Mouse (Mus musculus) adrenal gland (tissue): ENCODE results near the gene B3gnt4.

ENCODE experiments used
- intact Hi-C: fragments of 180-260 bp; cut with DNase I; formaldehyde crosslinking; loops from one replicate; pipeline ENCODE4 v1.15.1; 2025
- microRNA-seq, 2 experiments: library from miRNA; unstranded; fragments of <30 nt; microRNA quantifications; one replicate each; pipeline ENCODE4; 2019

B3gnt4 gene

DNA sequence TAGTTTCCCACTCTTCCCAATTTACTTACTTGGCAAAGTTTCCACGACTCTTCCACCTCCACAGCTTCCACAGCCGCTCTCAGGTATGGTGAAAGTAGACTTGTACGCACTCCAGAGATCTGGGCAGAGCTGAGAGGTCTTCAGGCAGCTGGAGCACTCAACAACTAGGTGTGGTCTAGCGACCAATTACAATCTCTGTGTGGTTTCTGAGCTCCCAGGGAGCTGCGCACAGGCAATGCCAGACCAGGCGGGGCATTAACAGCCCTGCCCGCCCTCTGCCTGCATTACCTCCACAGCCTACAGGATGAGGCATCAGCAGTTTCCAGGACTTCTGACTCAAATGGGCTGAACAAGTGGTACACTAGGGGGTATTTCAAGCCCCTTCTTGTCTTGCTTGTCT, 15.0 kb downstream of the B3gnt4 start, which contains the start of gene Gm49027:
Gene Gm49027 (minus strand): TSS at position 208 of the 400 bp plus-strand sequence.
- intact Hi-C loops = loop anchor here (10.0 kb wide), 2 partner anchors 50 to 90 kb away; partner anchors contain the start of gene Vps33a

DNA sequence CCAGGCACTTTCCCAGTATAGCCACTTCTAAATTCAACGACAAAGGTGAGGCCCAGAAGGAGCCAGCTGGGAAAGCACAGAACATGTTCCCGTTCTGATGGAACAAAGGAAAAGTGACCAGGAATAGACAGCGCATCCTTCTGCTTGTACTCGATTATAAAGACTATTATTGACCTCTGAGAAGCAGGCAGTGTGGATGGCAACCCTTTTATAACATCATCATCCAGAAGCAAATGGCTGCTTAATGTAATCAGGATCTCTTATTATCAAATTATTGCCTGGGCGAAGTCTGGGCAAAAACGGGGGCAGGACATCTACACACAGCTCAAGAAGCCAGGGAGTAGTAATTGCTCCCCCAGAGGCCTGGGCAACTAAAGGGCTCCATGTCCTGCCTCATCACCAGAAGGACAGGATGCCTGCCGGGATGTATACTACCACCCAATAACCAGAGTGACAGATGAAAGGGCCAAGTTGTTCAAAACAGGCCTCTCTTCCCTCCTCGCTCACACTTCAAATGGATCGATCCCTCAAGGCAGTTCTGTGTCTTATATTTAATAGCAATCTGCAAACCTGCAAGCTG, 15.7 kb downstream of the B3gnt4 start:
- intact Hi-C loops = loop anchor here (10.0 kb wide), 2 partner anchors 49 to 89 kb away; partner anchors contain the start of gene Vps33a

DNA sequence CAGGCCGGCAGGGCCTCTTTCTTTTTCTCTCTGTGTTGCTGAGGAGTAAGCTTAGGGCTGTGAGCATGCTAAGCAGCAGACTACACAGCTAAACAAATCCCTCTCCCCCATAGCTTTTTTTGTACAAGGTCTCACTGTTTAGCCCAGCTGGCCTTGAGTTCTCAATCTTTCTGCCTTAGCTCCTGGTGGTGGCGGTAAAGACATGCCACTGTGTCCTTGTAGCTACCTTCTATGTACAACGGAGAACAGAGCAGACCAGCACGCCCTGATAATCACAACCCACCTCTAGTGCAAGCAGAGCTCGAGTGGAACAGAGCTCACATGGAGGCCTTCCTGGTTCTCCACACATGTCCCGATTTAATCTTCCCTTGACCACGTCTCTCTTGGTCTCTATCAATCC, 18.4 kb downstream of the B3gnt4 start:
- intact Hi-C loops = loop anchor here (10.0 kb wide), 2 partner anchors 46 to 86 kb away; partner anchors contain the start of gene Vps33a

DNA sequence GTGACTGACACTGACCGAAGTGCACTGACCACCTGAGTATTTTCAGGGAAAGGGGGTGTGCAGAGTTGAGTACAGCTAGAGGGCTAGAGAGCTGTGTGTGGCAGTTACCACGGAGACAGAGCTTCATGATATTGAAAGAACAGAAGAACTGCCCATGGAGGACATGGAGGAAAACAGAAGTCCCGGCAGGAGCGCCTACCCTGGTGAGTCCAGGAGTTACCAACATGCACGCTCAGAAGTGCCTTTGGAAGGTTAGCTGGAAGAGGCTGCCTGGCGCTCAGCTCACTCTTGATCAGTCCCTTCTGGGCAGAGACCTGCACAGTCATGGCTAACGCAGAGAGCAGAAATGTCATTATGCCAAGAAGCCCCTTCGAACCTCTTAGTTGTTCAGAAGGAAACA, 19.8 kb downstream of the B3gnt4 start:
- intact Hi-C loops = no loop called here

DNA sequence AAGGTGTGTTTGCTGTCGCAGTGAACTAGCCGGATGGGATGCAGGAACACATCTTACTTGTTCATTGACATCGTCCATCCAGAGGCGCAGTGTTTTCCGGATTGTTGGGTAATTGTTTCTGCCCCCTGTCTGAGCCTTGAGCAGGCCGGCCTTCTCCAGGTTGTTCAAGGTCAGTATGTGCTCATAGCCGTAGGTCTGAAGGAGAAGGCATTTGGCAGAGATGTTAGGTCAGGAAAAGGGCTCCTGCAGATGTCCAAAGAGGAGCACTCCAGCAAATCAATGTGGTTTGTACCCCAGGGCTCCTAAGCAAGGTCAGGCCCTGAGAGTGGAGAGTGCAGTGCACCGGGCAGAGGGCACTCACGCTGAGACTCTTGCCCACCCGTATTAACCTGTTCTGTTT, 23.5 kb downstream of the B3gnt4 start:
- intact Hi-C loops = no loop called here

DNA sequence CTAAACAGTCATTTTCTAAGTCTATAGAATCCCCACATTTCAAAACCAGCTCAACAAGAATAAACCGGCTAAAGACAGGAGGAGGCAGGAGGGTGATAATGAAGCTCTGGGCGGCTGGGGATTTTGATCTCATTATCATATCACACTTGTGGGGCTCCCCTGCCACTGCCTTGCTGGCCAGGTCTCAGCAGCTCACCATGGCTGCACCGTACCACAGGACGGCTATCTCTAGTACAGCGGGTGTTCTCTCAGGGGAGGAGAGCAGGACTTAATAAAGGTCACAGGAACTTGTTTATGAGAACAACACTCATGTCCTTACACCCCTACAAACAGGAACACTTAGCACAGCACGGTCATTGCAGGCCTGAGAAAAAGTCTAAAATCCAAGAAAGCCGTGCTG, 45.4 kb downstream of the B3gnt4 start:
- intact Hi-C loops = no loop called here

DNA sequence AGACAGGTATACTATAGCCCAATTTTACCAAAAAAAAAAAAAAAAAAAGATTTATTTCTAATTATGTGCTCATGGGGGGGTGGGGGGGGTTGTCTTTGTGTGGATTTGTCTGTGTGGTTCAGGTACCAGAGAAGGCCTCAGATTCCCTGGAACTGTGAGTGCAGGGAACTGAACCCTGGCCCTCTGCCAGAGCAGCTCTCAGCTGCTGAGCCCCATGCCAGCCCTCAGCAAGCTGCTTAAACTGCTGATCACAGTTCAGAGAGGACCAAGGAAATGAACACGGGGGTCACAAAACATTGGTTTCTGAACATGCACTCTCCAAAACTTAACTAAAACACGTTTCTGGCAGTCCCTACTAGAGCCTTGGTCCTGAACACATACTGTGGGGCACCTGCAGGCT, 46.2 kb downstream of the B3gnt4 start:
- intact Hi-C loops = no loop called here

DNA sequence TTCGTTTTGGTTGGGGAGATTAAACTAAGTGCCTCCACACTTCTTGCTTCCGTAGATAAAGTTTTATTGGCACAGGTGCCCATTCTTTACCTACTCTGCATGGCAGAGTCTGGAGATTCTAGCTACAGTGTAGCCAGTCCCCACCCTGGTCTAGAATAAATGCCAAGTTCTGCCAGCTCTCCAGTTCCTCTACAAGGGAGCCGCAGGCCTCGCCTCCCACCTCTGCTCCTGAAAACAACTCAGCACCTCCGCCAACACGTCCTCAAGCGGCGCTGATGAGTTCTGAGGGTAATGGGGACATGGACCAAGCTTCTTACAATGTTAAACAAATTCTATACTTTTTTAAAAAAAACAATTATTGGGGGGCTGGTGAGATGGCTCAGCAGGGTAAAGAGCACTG, 49.3 kb downstream of the B3gnt4 start:
- intact Hi-C loops = no loop called here

DNA sequence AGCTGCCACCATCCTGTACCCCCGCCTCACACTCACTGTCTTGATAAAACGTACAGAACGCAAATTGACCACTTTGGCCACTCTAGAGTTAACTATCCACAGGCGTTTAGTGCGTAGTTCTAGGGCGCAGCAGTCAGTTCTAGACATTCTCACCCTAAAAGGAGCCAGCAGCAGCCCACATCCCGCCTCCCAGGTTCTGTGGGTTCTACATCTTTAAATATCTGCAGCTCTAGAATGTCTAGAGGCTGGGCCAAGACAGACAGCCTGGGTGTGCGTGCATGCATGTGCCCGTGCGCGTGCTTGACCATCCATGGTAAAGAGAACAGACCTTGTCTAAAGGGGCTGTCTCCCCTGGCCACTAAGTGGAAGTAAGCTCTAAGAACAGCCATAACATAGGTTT, 50.9 kb downstream of the B3gnt4 start:
- intact Hi-C loops = no loop called here

Small RNA genes lying within 50 kb of the gene (microRNA-seq; reads per million reads assigned to microRNA genes)
- gene Mir7647 = 1.5 to 1.7 reads per million in 2 experiments
